Comparison of ENCODE assay signal across 14 mouse cellular contexts in genomic region chr3:130737652-130738361, GRCm38 (mm10). TPM values are rescaled to one million over a fixed set of nuclear protein-coding genes. Genes with fewer than 3 reads are reported as not detected.
A peak's percentile ranks its signal among the peaks of the same experiment; 100 is the strongest.
DNase-seq lines count a peak whose midpoint lies in the region; ATAC-seq and TF ChIP-seq lines count a peak whose summit lies in the region.
"Had no signal": no experiment of that assay in that cellular context is flagged by ENCODE, and none has a peak within 500 bp of the region (broad histone marks: within the 10 kb centered on the region; RNA-seq: fewer than 3 reads in every experiment).

No protein-coding gene starts in this region.

- no peak for DNase-seq in kidney, adult 2 months
- no peak for DNase-seq in forebrain, embryonic 10.5 days (ENCODE audit: extremely low spot score, low spot score)
- DNase-seq in left cerebral cortex, adult 2 months (ENCODE audit: extremely low spot score in 1 of 2, low spot score in 2 of 2): no peak
- no peak for DNase-seq in heart, postnatal 14 days
- DNase-seq: cerebellum, postnatal 10 days; right cerebral cortex, adult 18-20 months; thymus, postnatal 25 days had no signal

- TF ChIP-seq POLR2A in kidney, adult 2 months (IDR thresholded peaks at IDR 0.05; ENCODE audit: low read depth, low read length): no peak

- no peak overlapping the region for H3K27ac ChIP-seq in kidney, embryonic 16.5 days (ENCODE audit: low read length)
- H3K27ac ChIP-seq in kidney, adult 2 months (ENCODE audit: insufficient read depth, low read depth, low read length): no peak overlapping the region
- peak overlapping the region; percentile 76 for H3K27ac ChIP-seq in forebrain, embryonic 10.5 days
- H3K27ac ChIP-seq in limb, embryonic 12.5 days: no peak overlapping the region
- H3K27ac ChIP-seq in neural tube, embryonic 15.5 days (replicated peaks): no peak overlapping the region
- no peak overlapping the region for H3K27ac ChIP-seq in left cerebral cortex, adult 2 months
- H3K27ac ChIP-seq: embryonic facial prominence, embryonic 15.5 days had no signal

- H3K4me2 ChIP-seq in kidney, embryonic 16.5 days (replicated peaks; ENCODE audit: low read depth, low read length): peak overlapping the region; percentile 29; the same call in 1 of the 2 replicates
- H3K4me2 ChIP-seq in limb, embryonic 12.5 days: 0 out of 2 replicates have a peak overlapping the region, but pooled peaks have one; percentile 24
- peak overlapping the region; percentile 27 for H3K4me2 ChIP-seq in neural tube, embryonic 15.5 days
- H3K4me2 ChIP-seq: embryonic facial prominence, embryonic 15.5 days had no signal

- H3K27me3 ChIP-seq in kidney, embryonic 16.5 days (ENCODE audit: insufficient read depth, low read length): peaks cover 5% of the 10 kb centered on the region; the same call in 1 of the 2 replicates
- no peaks in the 10 kb centered on the region; the same call in 1 of the 2 replicates for H3K27me3 ChIP-seq in kidney, adult 2 months (replicated peaks; ENCODE audit: control insufficient read depth, insufficient read depth, low read length)
- H3K27me3 ChIP-seq in forebrain, embryonic 10.5 days (ENCODE audit: poor library complexity, severe bottlenecking): no peaks in the 10 kb centered on the region
- 0 out of 2 replicates have a peak, but pooled peaks cover 6% of the 10 kb centered on the region for H3K27me3 ChIP-seq in limb, embryonic 12.5 days
- no peaks in the 10 kb centered on the region for H3K27me3 ChIP-seq in neural tube, embryonic 15.5 days (replicated peaks)
- H3K27me3 ChIP-seq: embryonic facial prominence, embryonic 15.5 days had no signal

- no peaks in the 10 kb centered on the region for H3K36me3 ChIP-seq in kidney, embryonic 16.5 days (ENCODE audit: insufficient read depth, low read length)
- no peaks in the 10 kb centered on the region for H3K36me3 ChIP-seq in kidney, adult 2 months (ENCODE audit: control insufficient read depth, insufficient read depth, low read length)
- no peaks in the 10 kb centered on the region for H3K36me3 ChIP-seq in forebrain, embryonic 10.5 days (replicated peaks)
- H3K36me3 ChIP-seq in limb, embryonic 12.5 days: no peaks in the 10 kb centered on the region
- H3K36me3 ChIP-seq in neural tube, embryonic 15.5 days: no peaks in the 10 kb centered on the region
- H3K36me3 ChIP-seq: embryonic facial prominence, embryonic 15.5 days had no signal

- intact Hi-C loops in left cerebral cortex, adult 2 months (cut with DNase I): loop anchor here (10.0 kb wide), 1 partner anchor 1947 kb away; the partner anchor contains the start of genes Aimp1 and Tbck
- intact Hi-C loops in heart, postnatal 14 days (cut with DNase I): loop anchor here (10.0 kb wide), 1 partner anchor 377 kb away; the partner anchor contains the start of gene Lef1

- H3K9ac ChIP-seq in kidney, embryonic 16.5 days (replicated peaks; ENCODE audit: low read length): no peak overlapping the region
- H3K9ac ChIP-seq in limb, embryonic 12.5 days (replicated peaks): no peak overlapping the region
- no peak overlapping the region for H3K9ac ChIP-seq in neural tube, embryonic 15.5 days (replicated peaks)
- H3K9ac ChIP-seq: embryonic facial prominence, embryonic 15.5 days had no signal

- ATAC-seq in kidney, embryonic 16.5 days (ENCODE audit: low FRiP score, low TSS enrichment): peak; percentile 31; the same call in 1 of the 2 replicates
- no peak for ATAC-seq in limb, embryonic 12.5 days (ENCODE audit: insufficient number of reproducible peaks, insufficient read depth, low FRiP score, low TSS enrichment, low read depth)
- ATAC-seq in neural tube, embryonic 15.5 days (ENCODE audit: low FRiP score): peak; percentile 60
- no peak for ATAC-seq in inflammation-experienced regulatory T-cells, adult 6 months
- ATAC-seq: activated CD4-positive, CD25-positive, alpha-beta regulatory T cell, adult 4 months; lung, postnatal 0 days had no signal

- 19% methylated on average over 21 of the region's 21 CpGs for WGBS in kidney, embryonic 16.5 days
- 20% methylated on average over 21 of the region's 21 CpGs for WGBS in kidney, adult 2 months
- WGBS in forebrain, embryonic 10.5 days: 49% methylated on average over 21 of the region's 21 CpGs
- WGBS in limb, embryonic 12.5 days: 13% methylated on average over 21 of the region's 21 CpGs
- WGBS in neural tube, embryonic 15.5 days: 14% methylated on average over 21 of the region's 21 CpGs

- peak overlapping the region; percentile 11; the same call in 1 of the 2 replicates for H3K4me3 ChIP-seq in kidney, embryonic 16.5 days (ENCODE audit: low read length)
- H3K4me3 ChIP-seq in kidney, adult 2 months (ENCODE audit: insufficient read depth, low read depth, low read length): no peak overlapping the region
- H3K4me3 ChIP-seq in forebrain, embryonic 10.5 days: no peak overlapping the region
- H3K4me3 ChIP-seq in limb, embryonic 12.5 days (replicated peaks): no peak overlapping the region
- no peak overlapping the region for H3K4me3 ChIP-seq in neural tube, embryonic 15.5 days (replicated peaks)
- no peak overlapping the region for H3K4me3 ChIP-seq in left cerebral cortex, adult 2 months
- H3K4me3 ChIP-seq: embryonic facial prominence, embryonic 15.5 days had no signal

- no peaks in the 10 kb centered on the region for H3K9me3 ChIP-seq in kidney, embryonic 16.5 days (ENCODE audit: low read length)
- H3K9me3 ChIP-seq in forebrain, embryonic 10.5 days: no peaks in the 10 kb centered on the region
- no peaks in the 10 kb centered on the region for H3K9me3 ChIP-seq in limb, embryonic 12.5 days
- H3K9me3 ChIP-seq in neural tube, embryonic 15.5 days (replicated peaks): no peaks in the 10 kb centered on the region
- H3K9me3 ChIP-seq: embryonic facial prominence, embryonic 15.5 days had no signal

- 0 out of 2 replicates have a peak, but pooled peaks cover 5% of the 10 kb centered on the region for H3K4me1 ChIP-seq in kidney, embryonic 16.5 days (ENCODE audit: insufficient read depth, low read length)
- no peaks in the 10 kb centered on the region for H3K4me1 ChIP-seq in kidney, adult 2 months (ENCODE audit: control insufficient read depth, insufficient read depth, low read length)
- H3K4me1 ChIP-seq in forebrain, embryonic 10.5 days: peaks cover 32% of the 10 kb centered on the region
- H3K4me1 ChIP-seq in limb, embryonic 12.5 days (replicated peaks): peaks cover 5% of the 10 kb centered on the region; the same call in 1 of the 2 replicates
- peaks cover 11% of the 10 kb centered on the region for H3K4me1 ChIP-seq in neural tube, embryonic 15.5 days
- H3K4me1 ChIP-seq: embryonic facial prominence, embryonic 15.5 days had no signal

- no peak for TF ChIP-seq CTCF in kidney, adult 2 months (conservative IDR thresholded peaks at IDR 0.05; ENCODE audit: insufficient read depth, insufficient read length, low read depth, low read length)
- no peak for TF ChIP-seq CTCF in left cerebral cortex, adult 2 months (IDR thresholded peaks at IDR 0.05)

RNA-seq across cellular contexts. Expression of gene Rpl34, which starts 7.6 kb away (rescaled TPM):
- polyA plus RNA-seq in kidney, embryonic 16.5 days (2015; fragmentation: Nextera tagmentation; extraction: Ambion mirVana): 806 and 861 TPM in 2 replicates
- 1,334 and 1,388 TPM in 2 replicates for polyA plus RNA-seq in kidney, adult 2 months (2012; rRNA removed)
- polyA plus RNA-seq in forebrain, embryonic 10.5 days (2016; fragmentation: Nextera tagmentation; extraction: Ambion mirVana): 923 and 949 TPM in 2 replicates
- polyA plus RNA-seq in limb, embryonic 12.5 days (2016; fragmentation: Nextera tagmentation; extraction: Ambion mirVana): 845 and 858 TPM in 2 replicates
- 541 and 582 TPM in 2 replicates for polyA plus RNA-seq in neural tube, embryonic 15.5 days (2015; fragmentation: Nextera tagmentation; extraction: Ambion mirVana)
- polyA plus RNA-seq in inflammation-experienced regulatory T-cells, adult 6 months (2017; shearing (Covaris generic)): 1,000 to 10,000 TPM; 1,409 to 2,029 (median 2,022) TPM
- total RNA-seq in left cerebral cortex, adult 2 months (2021): 100 to 1,000 TPM; 315 to 326 TPM
- total RNA-seq in heart, postnatal 14 days (2021): 100 to 1,000 TPM; 373 to 414 TPM

RNA-seq across cellular contexts. Expression of gene Ostc, which starts 28.6 kb away (rescaled TPM):
- polyA plus RNA-seq in kidney, embryonic 16.5 days (2015; fragmentation: Nextera tagmentation; extraction: Ambion mirVana): 356 and 387 TPM in 2 replicates
- polyA plus RNA-seq in kidney, adult 2 months (2012; rRNA removed): 34.1 and 39.8 TPM in 2 replicates
- 330 TPM in 2 replicates for polyA plus RNA-seq in forebrain, embryonic 10.5 days (2016; fragmentation: Nextera tagmentation; extraction: Ambion mirVana)
- 358 and 373 TPM in 2 replicates for polyA plus RNA-seq in limb, embryonic 12.5 days (2016; fragmentation: Nextera tagmentation; extraction: Ambion mirVana)
- 205 and 226 TPM in 2 replicates for polyA plus RNA-seq in neural tube, embryonic 15.5 days (2015; fragmentation: Nextera tagmentation; extraction: Ambion mirVana)
- 100 to 1,000 TPM; 188 to 262 (median 188) TPM for polyA plus RNA-seq in inflammation-experienced regulatory T-cells, adult 6 months (2017; shearing (Covaris generic))
- 10 to 100 TPM; 54.5 to 55.0 TPM for total RNA-seq in left cerebral cortex, adult 2 months (2021)
- 10 to 100 TPM; 42.1 to 55.0 TPM for total RNA-seq in heart, postnatal 14 days (2021)

Comparison
In these comparisons a context has a peak if more than half of its experiments do, and no peak if none do; other contexts are left out.
1. ATAC-seq: peak in kidney, embryonic 16.5 days (single experiment) and neural tube, embryonic 15.5 days (single experiment); none in limb, embryonic 12.5 days (single experiment) and inflammation-experienced regulatory T-cells, adult 6 months (single experiment).
2. Peak in every context shown above with its lines, with median percentiles within 50 percentile points of each other: H3K4me2 ChIP-seq.